Mouse (Mus musculus): ENCODE measurements around the gene 1700088E04Rik. TPM values are rescaled to one million over a fixed set of nuclear protein-coding genes. Genes with fewer than 3 reads are reported as not detected.

Gene 1700088E04Rik
- polyA plus RNA-seq (2014; fragmentation: Illumina TruSeq; extraction: RNeasy Lipid Tissue Mini Kit (QIAGEN cat#74804); ENCODE audit: low read depth, low replicate concordance): 0.38 TPM

GRCm38 (mm10) chr15:79140866-79141565, at the start of gene 1700088E04Rik, which contains the start of gene Polr2f:
Gene 1700088E04Rik, minus strand, starts transcription at chr15:79141253.
Gene Polr2f, plus strand, starts transcription at chr15:79141009.

DNA sequence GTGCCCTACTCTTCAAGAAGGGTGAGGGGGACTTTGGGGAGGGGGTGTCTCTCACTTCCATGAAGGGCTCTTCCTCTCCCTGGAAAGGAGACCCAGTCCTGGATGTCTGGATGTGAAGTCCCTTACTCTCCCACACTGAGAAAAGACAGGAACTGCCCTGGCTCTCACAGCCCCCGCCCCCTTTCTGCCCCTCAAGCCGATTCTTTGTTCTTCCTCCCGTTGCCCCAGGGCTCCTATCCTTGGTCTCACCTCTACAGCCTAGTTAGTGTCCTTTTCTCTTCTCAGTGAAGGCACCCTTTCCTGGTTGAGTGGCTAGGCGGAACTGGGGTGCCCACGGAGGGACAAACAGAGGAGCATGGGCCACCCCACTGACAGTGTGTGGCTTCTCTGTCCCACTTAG, 24.1 kb upstream of the 1700088E04Rik start, which contains the start of gene Sox10:
Sox10 (minus strand) TSS at position 101 of the 400 bp plus-strand sequence.

DNA sequence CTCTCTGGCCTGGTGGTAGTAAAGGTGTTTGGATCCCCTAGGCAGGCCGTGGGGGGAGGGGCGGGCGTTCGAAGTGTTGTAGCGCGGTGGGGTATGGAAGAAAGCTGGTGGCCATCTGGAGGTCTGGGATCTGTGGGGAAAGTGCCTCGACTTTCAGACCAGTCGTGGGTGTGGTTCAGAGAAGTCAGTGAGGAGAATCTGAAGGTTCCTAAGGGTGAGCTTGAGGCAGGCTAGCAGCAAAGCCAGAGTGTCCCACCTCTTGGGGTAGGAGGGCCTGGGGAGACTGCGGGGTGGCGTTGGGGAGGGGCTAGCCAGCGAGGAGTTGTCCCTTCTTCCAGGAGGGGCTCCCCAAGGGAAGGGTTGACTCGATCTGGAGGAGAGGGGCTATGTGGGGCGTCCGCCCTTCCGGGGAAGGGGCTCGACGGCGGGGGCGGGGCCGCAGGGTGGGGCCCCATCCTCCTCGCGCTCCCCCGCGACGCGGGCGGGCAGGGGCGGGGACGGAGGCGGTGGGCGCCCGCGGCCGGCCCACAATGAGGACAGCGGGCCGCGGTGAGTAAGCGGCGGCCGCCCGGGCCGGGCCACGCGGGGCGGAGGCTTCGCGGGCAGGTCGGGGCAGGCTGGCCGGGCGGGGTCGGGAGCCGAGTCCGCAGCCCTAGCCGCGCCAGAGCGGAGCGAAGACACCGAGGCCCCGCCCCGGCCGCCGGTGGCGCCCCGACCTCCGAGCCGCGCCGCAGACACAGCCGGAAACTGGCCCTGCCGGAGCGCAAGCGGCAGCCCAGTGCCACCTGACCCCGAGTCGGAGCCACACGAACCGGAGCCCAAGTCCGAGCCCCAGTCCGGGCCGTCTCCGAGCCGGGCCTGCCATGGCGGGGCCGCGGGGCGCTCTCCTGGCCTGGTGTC, 32.4 kb downstream of the 1700088E04Rik start, which contains the start of gene Micall1:
Micall1 (plus strand) TSS at position 478 of the 900 bp plus-strand sequence.

Other genes with a start within 250 kb of the 1700088E04Rik start
- gene Gm49510, start 241.6 kb downstream of the 1700088E04Rik start, polyA plus RNA-seq (2014; fragmentation: Illumina TruSeq; extraction: RNeasy Lipid Tissue Mini Kit (QIAGEN cat#74804); ENCODE audit: low read depth, low replicate concordance): not detected
- gene Sh3bp1, start 241.5 kb downstream of the 1700088E04Rik start, polyA plus RNA-seq (2014; fragmentation: Illumina TruSeq; extraction: RNeasy Lipid Tissue Mini Kit (QIAGEN cat#74804); ENCODE audit: low read depth, low replicate concordance): 0.85 TPM
- gene Pdxp, start 227.3 kb downstream of the 1700088E04Rik start, polyA plus RNA-seq (2014; fragmentation: Illumina TruSeq; extraction: RNeasy Lipid Tissue Mini Kit (QIAGEN cat#74804); ENCODE audit: low read depth, low replicate concordance): 0.35 TPM
- gene Lgals1, start 214.5 kb downstream of the 1700088E04Rik start, polyA plus RNA-seq (2014; fragmentation: Illumina TruSeq; extraction: RNeasy Lipid Tissue Mini Kit (QIAGEN cat#74804); ENCODE audit: low read depth, low replicate concordance): 2.7 TPM
- 1.6 TPM for gene Nol12, start 206.3 kb downstream of the 1700088E04Rik start, polyA plus RNA-seq (2014; fragmentation: Illumina TruSeq; extraction: RNeasy Lipid Tissue Mini Kit (QIAGEN cat#74804); ENCODE audit: low read depth, low replicate concordance)
- 2.2 TPM for gene Triobp, start 193.5 kb downstream of the 1700088E04Rik start, polyA plus RNA-seq (2014; fragmentation: Illumina TruSeq; extraction: RNeasy Lipid Tissue Mini Kit (QIAGEN cat#74804); ENCODE audit: low read depth, low replicate concordance)
- 206 TPM for gene H1f0, start 112.8 kb downstream of the 1700088E04Rik start, polyA plus RNA-seq (2014; fragmentation: Illumina TruSeq; extraction: RNeasy Lipid Tissue Mini Kit (QIAGEN cat#74804); ENCODE audit: low read depth, low replicate concordance)
- not detected for gene Galr3, start 99.4 kb downstream of the 1700088E04Rik start, polyA plus RNA-seq (2014; fragmentation: Illumina TruSeq; extraction: RNeasy Lipid Tissue Mini Kit (QIAGEN cat#74804); ENCODE audit: low read depth, low replicate concordance)
- 1.5 TPM for gene Ankrd54, start 78.4 kb downstream of the 1700088E04Rik start, polyA plus RNA-seq (2014; fragmentation: Illumina TruSeq; extraction: RNeasy Lipid Tissue Mini Kit (QIAGEN cat#74804); ENCODE audit: low read depth, low replicate concordance)
- 76.2 TPM for gene Eif3l, start 66.1 kb downstream of the 1700088E04Rik start, polyA plus RNA-seq (2014; fragmentation: Illumina TruSeq; extraction: RNeasy Lipid Tissue Mini Kit (QIAGEN cat#74804); ENCODE audit: low read depth, low replicate concordance)
- 9.1 TPM for gene Micall1, start 32.4 kb downstream of the 1700088E04Rik start, polyA plus RNA-seq (2014; fragmentation: Illumina TruSeq; extraction: RNeasy Lipid Tissue Mini Kit (QIAGEN cat#74804); ENCODE audit: low read depth, low replicate concordance)
- not detected for gene Polr2f, start 244 bp downstream of the 1700088E04Rik start, polyA plus RNA-seq (2014; fragmentation: Illumina TruSeq; extraction: RNeasy Lipid Tissue Mini Kit (QIAGEN cat#74804); ENCODE audit: low read depth, low replicate concordance)
- 0.16 TPM for gene Sox10, start 24.0 kb upstream of the 1700088E04Rik start, polyA plus RNA-seq (2014; fragmentation: Illumina TruSeq; extraction: RNeasy Lipid Tissue Mini Kit (QIAGEN cat#74804); ENCODE audit: low read depth, low replicate concordance)
- gene Pick1, start 87.9 kb upstream of the 1700088E04Rik start, polyA plus RNA-seq (2014; fragmentation: Illumina TruSeq; extraction: RNeasy Lipid Tissue Mini Kit (QIAGEN cat#74804); ENCODE audit: low read depth, low replicate concordance): 24.6 TPM
- gene Gm49486, start 88.1 kb upstream of the 1700088E04Rik start, polyA plus RNA-seq (2014; fragmentation: Illumina TruSeq; extraction: RNeasy Lipid Tissue Mini Kit (QIAGEN cat#74804); ENCODE audit: low read depth, low replicate concordance): 1.3 TPM
- not detected for gene Slc16a8, start 113.5 kb upstream of the 1700088E04Rik start, polyA plus RNA-seq (2014; fragmentation: Illumina TruSeq; extraction: RNeasy Lipid Tissue Mini Kit (QIAGEN cat#74804); ENCODE audit: low read depth, low replicate concordance)
- gene Baiap2l2, start 144.3 kb upstream of the 1700088E04Rik start, polyA plus RNA-seq (2014; fragmentation: Illumina TruSeq; extraction: RNeasy Lipid Tissue Mini Kit (QIAGEN cat#74804); ENCODE audit: low read depth, low replicate concordance): 7.9 TPM
- gene Pla2g6, start 187.1 kb upstream of the 1700088E04Rik start, polyA plus RNA-seq (2014; fragmentation: Illumina TruSeq; extraction: RNeasy Lipid Tissue Mini Kit (QIAGEN cat#74804); ENCODE audit: low read depth, low replicate concordance): not detected
- gene Maff, start 205.4 kb upstream of the 1700088E04Rik start, polyA plus RNA-seq (2014; fragmentation: Illumina TruSeq; extraction: RNeasy Lipid Tissue Mini Kit (QIAGEN cat#74804); ENCODE audit: low read depth, low replicate concordance): 3.6 TPM

Measured in sigmoid colon, adult 10 weeks (tissue).